Mouse (Mus musculus) embryo, embryonic 11.5 days (tissue): Measurements from ENCODE around the gene Sirt5.

Experiments
- DNase-seq: peaks from one replicate; pipeline ENCODE4 v3.0.0-alpha.2; 2012; ENCODE audit warnings: low read depth, low spot score

Sirt5 gene

DNA sequence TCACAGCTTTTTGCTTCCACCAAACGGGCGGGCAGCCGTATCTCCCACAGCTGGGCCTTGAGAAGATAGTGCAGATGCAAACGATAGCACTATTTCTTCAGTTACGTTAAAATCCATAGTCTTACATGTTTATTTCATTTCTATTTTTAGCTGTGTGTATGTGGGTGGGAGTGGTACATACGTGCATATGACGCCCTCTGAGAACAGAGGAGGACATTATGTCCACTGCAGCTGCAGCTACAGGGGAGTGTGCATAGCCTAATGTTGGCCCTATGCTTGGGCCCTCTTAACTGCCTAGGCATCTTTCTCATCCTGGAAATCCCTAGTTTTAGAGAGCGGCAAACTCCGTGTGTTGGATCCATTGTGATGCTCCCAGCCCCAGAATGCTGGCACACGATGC is 8.9 kb downstream of the Sirt5 start:
- no peak for DNase-seq

DNA sequence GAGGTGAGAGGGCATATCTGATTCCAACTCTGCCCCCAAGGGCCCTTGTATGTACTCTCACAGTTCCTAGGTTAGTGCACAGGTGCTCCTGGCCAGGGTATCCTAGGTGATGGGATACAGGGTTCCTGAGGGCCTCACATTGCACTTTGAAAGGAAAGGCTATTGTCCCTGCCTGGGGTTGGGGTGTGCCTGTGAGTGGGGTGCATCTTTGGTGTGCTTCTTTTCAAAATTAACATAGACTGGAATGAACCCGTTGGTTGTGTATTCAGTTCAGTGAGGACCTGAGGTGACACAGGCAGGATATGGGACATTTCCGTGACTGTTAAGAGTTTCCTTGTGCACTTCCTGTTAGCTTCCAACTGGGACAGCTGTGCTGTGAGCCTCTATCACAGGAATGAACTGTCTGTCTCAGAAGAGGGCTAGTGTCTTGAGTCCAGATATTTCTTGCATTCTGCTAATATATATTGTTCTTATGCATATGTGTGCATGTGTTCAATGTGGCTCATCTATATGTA is 9.7 kb downstream of the Sirt5 start:
- no peak for DNase-seq

DNA sequence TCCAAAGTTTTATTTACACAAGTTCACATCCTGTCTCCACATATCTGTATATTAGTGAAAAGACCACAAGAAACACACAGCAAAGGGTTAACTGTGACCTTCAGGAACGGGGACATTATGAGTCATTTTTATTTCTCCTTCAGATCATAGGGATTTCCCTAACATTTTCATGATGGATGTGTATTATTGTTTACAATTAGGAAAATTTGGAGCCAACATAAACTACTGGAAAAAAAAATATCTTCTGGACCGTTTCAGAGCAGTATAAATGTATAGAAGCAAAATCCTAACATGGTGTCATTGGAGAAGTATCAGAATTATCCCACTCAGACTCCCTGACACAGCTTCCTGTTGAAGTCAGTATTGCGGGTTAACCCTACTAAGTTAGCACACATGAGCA is 14.7 kb downstream of the Sirt5 start:
- no peak for DNase-seq

DNA sequence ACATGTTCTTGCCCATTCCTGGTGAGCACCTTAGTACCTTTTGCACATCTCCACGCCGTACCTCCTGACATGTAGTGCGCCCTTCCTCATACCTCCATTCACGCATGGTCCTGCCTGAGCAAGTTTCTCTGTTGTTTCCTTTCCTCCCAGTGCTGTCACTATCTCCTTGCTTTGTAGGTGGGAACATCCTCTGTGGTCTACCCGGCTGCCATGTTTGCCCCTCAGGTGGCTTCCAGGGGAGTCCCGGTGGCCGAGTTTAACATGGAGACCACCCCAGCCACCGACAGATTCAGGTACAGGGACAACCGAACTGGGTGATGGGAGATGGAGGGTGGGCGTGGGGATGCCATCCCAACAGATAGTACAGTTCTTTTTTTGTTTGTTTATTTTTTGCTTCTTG is 20.0 kb downstream of the Sirt5 start:
- DNase-seq = no peak

DNA sequence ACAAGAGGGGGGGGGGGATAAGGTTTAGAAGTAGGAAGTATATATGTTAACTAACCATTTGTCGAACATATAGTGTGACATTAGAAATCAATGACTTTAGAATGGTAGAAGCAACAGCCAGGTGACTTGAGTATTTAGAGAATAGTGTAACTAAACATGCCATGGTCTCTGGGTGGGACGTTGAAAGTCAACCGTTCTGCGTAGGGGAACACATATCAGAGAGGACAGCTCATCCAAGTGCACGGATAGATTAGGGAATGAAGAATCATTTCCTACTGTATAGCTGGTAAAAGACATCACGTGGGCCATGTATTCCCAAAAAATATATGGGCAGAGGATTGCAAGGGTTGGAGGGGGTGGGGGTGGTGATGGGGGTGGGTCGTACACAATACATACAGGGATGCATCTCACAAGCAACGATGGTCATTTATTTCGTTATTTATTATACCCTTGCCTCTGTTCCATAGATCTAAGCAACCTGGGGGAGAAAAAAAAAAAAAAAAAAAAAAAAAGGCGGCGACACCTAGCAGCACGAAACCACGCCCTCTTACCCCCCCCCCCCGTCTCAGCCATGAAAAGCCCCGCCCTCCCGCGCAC is 32.5 kb downstream of the Sirt5 start:
- DNase-seq = no peak

DNA sequence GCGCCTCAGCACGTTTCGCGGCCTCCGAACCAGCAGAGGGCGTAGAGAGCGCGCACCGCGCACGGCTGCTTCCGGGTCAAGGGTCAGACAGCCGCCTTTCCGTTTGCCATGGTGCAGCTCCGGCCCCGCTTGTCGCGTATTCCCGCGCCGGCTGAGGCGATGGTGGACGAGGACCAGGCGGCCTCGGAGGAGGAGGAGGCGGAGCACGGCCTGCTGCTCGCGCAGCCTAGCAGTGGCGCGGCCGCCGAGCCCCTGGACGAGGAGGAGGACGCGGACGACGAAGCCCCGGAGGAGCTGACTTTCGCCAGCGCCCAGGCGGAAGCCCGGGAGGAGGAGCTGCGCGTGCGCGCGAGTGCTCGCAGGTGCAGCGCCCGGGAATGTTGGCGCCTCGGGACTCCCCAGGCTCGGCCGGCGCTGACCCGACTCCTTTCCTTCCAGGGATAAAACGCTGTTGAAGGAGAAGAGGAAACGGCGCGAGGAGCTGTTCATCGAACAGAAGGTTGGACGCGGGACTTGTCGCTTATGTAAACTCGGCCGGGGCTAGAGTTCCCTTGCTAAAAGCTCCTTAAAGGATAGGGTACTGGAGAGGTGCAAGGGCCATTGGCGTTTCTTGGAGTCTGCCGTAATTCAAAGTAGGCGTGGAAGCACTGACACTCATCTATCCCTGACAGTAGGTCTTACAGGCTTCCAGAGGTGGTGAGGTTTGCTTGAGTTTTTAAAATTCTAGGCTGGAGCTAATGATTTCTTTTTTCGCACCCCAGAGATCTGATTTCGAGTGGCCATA is 33.2 kb downstream of the Sirt5 start, which contains the start of gene Nol7:
TSS of gene Nol7 (plus strand) at position 94 of the 784 bp plus-strand sequence.
- DNase-seq = peak; percentile 91

DNA sequence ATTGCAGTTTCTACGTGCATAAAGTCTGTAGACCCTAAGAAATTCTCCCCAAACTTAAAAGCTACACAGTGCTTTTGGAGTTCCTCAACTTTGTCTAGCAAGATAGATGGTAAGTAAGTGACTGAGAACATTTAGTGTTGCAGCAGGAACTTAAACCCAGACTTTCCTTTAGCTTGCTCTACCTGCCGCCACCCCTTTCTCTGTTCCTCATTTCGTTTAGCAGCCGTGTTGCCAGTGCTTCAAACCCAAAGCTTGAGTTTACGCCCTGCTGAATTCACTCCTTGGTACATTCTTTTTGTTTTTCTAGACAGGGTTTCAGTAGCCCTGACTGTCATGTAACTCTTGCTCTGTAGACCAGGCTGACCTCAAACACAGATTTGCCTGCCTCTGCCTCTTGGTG is 34.3 kb downstream of the Sirt5 start:
- DNase-seq = no peak

DNA sequence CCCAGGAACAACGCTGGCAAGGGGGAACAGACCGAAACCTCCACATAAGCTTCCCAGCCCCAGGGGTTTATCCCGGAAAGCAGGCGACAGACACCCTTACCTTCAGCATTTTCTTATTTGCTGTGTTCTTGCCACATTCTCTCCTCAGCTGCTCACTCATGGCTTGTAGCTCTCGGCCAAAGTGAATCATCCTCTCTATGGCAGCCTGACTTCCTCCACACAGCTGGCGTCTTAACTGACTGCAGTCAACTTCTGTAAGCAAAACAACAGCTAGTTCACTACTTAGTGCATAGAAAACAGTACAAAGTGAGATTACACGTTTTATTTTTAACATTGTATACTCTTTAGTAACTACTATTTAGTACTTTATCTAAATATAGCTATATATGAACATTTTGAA is 47.0 kb downstream of the Sirt5 start:
- DNase-seq = no peak

DNA sequence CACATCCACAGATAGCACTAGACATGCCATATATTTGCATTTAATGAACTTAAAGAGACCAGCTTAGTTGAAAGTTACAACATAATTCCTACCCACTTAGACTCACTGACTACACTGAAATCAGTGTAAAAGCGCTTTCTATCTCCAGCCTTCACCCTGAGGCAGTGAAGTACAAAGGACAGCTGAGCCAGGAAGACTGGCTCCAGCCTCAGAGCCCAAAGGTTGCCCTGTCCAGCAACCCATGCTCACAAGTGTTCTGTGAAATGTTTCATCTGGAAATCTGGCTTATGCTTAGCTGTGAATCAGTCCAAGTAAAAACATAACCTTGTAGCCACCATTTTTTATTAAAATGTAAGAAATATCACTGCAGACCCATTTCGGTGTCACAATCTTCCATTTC is 48.3 kb downstream of the Sirt5 start:
- DNase-seq = no peak

DNA sequence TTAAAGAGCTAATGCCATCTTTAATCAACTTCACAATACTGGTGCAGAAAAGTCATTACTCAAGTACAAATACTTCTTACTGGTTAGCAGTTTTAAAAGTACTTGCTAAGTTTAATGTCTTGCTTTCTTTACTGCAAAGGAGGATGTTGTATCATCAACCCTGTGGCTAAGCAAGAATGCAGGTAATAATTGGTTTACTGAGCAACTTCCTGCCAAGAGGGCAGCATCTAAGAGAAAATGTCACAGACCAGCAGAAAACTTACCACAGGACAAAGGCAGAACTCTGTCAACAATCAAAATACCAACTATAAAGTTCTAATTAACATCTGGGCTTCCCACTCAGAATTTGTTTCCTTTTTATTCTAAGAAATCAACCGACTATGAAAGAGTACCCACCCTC is 50.0 kb downstream of the Sirt5 start:
- no peak for DNase-seq

DNA sequence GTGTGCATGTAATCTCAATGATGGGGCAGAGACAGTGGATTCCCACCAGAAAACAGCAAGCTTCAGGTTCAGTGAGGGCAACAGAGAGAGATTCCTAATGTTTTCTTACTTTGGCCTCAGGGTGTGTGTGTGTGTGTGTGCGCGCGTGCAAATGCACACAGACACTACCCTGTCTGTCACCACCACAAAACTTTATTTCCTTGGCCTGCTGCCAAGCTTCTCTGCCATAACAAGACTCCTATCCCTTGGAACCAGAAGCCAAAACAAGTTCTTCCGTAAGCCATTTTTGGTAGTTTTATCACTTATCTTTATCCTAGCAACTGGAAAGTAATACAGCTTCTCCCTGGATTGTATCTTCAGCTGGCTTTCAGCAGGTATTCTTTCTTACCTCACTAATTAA is 63.1 kb downstream of the Sirt5 start:
- DNase-seq = no peak

DNA sequence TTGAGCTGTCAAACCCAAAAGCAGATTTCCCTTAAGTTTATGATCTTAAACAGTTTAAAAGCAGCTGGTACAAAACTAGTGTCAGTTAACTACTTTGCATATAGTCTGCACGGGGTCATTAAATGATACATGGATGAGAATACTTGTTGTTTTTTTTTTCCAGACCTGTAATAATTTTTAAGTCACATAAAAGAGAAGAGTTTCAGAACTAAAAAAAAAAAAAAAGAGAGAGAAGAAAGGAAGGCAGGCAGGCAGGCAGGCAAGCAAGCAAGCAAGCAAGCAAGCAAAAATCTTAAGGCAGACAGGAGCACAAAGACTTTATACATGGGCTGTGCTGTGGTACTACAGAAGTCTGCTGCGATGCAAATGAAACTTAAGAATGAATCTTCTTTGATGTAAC is 68.1 kb downstream of the Sirt5 start:
- DNase-seq = no peak

DNA sequence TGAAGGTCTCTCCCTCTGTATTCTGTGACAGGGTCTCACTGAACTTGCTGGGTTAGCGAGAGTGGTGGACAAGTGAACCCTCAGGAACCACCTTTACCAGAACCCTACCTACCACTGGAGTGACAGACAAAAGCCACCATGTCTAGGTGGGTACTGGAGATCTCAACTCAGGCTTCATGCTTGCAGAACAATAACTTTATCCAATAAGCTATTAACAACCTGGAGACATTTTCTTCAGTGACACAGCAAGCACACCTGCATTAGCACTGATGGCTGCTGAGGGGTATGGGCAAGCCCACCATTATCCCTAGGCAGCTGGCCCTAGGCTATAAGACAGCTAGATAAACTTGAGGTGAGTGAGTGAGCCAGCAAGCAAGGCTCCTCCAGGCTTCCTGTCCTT is 75.1 kb downstream of the Sirt5 start:
- no peak for DNase-seq

DNA sequence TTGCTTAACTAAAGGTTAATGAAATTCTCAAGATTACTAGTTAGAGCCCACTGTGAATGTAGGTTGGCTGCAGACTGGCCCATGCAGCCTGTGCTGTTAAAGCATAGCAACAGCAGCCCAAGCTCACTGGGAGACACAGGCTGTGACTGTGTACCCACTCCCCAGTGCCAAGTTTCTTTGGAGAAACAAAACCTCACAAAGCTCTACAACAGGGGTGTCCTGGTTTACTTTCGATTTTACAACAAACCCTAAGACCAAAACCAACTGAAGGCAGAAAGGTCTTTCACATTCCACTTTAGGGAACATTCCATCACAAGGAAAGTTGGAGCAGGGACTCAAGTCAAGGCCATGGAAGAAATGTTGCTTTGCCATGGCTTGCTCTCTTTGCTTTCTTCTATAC is 77.3 kb downstream of the Sirt5 start:
- no peak for DNase-seq

DNA sequence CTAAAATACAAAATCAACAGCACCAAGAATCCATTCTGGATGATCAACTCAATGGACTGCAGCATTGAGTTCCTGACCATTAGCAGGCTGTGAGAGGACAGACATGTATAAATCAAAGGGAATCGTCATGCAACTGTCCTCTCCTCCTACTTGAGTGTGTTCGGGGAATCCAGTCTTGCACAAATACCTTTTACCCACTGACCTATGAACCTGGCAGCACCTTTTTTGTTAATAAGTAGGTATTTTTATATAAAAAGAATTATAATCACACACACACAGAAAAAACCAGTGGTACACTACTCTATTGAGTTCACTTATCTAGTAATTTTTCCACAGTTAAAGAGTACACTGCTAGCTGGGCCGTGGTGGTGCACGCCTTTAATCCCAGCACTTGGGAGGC is 78.4 kb downstream of the Sirt5 start:
- no peak for DNase-seq

DNA sequence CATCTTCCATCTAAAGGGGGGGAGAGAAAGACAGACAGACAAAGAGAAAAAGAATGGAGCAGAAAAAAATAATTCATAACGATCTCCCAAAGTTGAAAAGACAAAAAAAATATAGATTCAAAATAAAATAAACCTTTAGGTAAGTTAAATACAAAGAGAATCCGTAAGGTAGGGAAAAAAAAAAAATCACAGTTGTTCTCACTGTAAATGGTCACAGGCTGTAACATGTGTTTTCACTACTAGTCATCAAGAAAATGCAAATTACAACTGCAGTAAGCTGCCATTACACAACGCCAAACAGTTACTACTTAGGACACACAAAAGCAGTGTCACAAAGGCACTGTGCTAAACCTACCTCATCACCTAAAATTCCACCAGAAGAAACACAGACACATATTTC is 79.4 kb downstream of the Sirt5 start:
- DNase-seq = no peak
